Mouse (Mus musculus): ENCODE measurements around the gene Rpap3. TPM values are rescaled to one million over a fixed set of nuclear protein-coding genes. Genes with fewer than 3 reads are reported as not detected.

Gene Rpap3
- polyA plus RNA-seq (2017; shearing (Covaris generic)): 37.7 TPM

DNA sequence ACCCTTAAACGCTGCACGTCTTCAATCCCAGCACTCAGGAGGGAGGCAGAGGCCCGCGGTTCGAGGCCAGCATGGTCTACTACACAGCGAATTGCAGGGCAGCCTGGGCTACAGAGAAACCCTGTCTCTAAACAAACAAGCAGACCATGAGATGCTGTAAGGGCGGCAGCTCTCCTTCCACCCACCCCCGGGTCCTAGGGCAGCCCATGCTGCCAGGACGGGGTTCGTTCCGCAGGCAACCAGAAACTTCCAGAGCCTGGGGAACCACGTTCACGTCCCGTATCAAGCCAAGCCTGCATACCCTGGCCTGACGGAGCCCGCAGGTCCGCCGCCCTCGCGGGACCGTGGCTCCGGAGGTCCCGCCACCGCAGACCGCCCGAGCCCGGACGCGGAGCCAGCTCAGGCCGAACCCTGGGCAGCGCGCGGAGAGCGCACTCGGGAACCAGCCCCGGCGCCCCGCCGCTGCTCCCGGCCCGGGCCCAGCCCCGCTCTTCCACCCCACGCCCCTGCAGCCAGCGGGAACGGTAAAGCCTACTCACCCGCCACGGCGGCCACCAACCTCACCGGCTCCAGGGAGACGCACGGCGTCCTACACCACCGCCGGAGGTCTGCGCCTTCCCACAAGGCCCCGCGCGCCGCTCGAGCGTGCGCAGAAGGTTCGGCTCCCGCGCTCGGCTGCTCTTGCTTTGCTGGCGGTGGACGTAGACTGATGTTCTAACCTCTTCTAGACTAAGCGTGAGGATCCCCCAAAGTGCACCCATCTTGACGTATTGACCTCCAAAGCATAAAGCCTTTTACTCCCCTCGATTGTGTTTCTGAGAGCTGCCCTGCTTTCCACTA is at the start of gene Rpap3:
Gene Rpap3, minus strand, starts transcription at position 615 of the 840 bp plus-strand sequence.

DNA sequence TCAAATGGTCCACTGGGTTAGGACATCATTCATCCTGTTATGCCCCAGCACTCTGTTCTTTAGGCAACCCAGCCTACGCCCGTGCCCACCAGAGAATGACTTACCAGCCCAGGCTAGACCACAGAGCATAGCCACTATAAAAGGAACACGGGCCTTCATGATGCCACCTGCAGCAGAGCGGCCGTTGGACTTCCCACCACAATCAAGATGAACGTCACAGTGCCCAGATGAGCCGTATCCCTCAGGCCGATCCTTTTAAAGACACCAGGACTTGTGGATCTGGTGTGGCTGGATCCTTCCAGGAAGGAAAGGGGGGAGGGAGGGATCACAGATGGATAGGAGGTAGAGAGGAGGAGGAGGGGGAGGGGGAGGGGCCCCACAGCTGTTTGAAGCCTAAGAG is 25.5 kb upstream of the Rpap3 start, which contains the start of gene Endou:
Gene Endou, minus strand, starts transcription at position 229 of the 400 bp plus-strand sequence.

Other genes starting within 250 kb of the Rpap3 start
- 0.50 TPM for gene Endou, start 25.5 kb upstream of the Rpap3 start, polyA plus RNA-seq (2017; shearing (Covaris generic))
- 3.9 TPM for gene Rapgef3, start 62.1 kb upstream of the Rpap3 start, polyA plus RNA-seq (2017; shearing (Covaris generic))
- gene Slc48a1, start 72.7 kb upstream of the Rpap3 start, polyA plus RNA-seq (2017; shearing (Covaris generic)): 36.5 TPM
- 60.5 TPM for gene Hdac7, start 138.7 kb upstream of the Rpap3 start, polyA plus RNA-seq (2017; shearing (Covaris generic))
- gene Vdr, start 204.8 kb upstream of the Rpap3 start, polyA plus RNA-seq (2017; shearing (Covaris generic)): 2.3 TPM

All from CD4-positive, CD25-positive, alpha-beta regulatory T cell, adult 9 weeks (primary cell).